Comparison of ENCODE assay signal across 9 mouse cellular contexts in the genomic region with DNA sequence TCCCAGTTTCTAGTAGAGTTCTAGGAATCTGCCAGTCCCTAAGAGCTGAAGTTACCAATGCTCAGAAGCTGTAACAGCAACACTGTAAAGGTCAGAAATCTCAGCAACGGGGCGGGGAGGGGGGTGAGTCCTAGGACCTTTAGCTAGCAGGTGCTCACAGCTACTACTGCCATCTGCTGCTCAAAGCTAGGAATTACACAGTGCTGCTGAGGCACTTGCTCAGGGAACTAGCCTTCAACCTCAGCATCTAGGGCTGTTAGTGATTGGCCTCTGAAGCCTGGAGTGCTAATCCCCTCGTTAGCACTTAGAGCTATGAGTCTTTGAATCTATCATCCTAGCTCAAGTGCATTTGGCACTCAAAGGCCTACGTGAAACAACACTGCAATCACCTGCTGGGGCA. TPM values are rescaled to one million over a fixed set of nuclear protein-coding genes. Genes with fewer than 3 reads are reported as not detected.
DNase-seq lines count a peak whose midpoint lies in the region; ATAC-seq and TF ChIP-seq lines count a peak whose summit lies in the region.
"Had no signal": no experiment of that assay in that cellular context is flagged by ENCODE, and none has a peak within 500 bp of the region (broad histone marks: within the 10 kb centered on the region; RNA-seq: fewer than 3 reads in every experiment).

No protein-coding gene starts in this region.

- no peak overlapping the region for H3K4me2 ChIP-seq in forebrain, embryonic 11.5 days (ENCODE audit: low read depth, low read length, severe bottlenecking)
- H3K4me2 ChIP-seq in intestine, embryonic 15.5 days (replicated peaks): no peak overlapping the region

- WGBS in forebrain, embryonic 11.5 days: 15% methylated on average over 4 of the region's 4 CpGs
- whole genome bisulfite sequencing in intestine, embryonic 15.5 days: 13% methylated on average over 4 of the region's 4 CpGs
- 30% methylated on average over 4 of the region's 4 CpGs for WGBS in spleen, adult 2 months

- no peaks in the 10 kb centered on the region for H3K36me3 ChIP-seq in forebrain, embryonic 11.5 days (ENCODE audit: control insufficient read depth, insufficient read depth, low read length)
- H3K36me3 ChIP-seq in intestine, embryonic 15.5 days: no peaks in the 10 kb centered on the region
- H3K36me3 ChIP-seq in spleen, adult 2 months (ENCODE audit: control insufficient read depth, insufficient read depth, low read length): no peaks in the 10 kb centered on the region

- H3K4me1 ChIP-seq in forebrain, embryonic 11.5 days (replicated peaks; ENCODE audit: control insufficient read depth, insufficient read depth, low read length): no peaks in the 10 kb centered on the region
- no peaks in the 10 kb centered on the region for H3K4me1 ChIP-seq in intestine, embryonic 15.5 days (replicated peaks)
- peaks cover 3% of the 10 kb centered on the region for H3K4me1 ChIP-seq in spleen, adult 2 months (ENCODE audit: control insufficient read depth, insufficient read depth, insufficient read length)

- intact Hi-C loops in left cerebral cortex, postnatal 25 days (cut with DNase I): no loop called here

- H3K4me3 ChIP-seq in forebrain, embryonic 11.5 days (ENCODE audit: low read depth, low read length): no peak overlapping the region
- H3K4me3 ChIP-seq in intestine, embryonic 15.5 days (replicated peaks): no peak overlapping the region
- H3K4me3 ChIP-seq in spleen, adult 2 months (ENCODE audit: extremely low read depth, insufficient read depth, insufficient read length): no peak overlapping the region
- H3K4me3 ChIP-seq: myocyte had no signal

- TF ChIP-seq CTCF in spleen, adult 2 months (IDR thresholded peaks at IDR 0.05; ENCODE audit: extremely low read depth, insufficient read depth, insufficient read length, insufficient replicate concordance): peak; percentile 67; the same call in 1 of the 2 replicates

- no peak overlapping the region for H3K9ac ChIP-seq in forebrain, embryonic 11.5 days (ENCODE audit: low read length)
- H3K9ac ChIP-seq in intestine, embryonic 15.5 days: no peak overlapping the region

- no peaks in the 10 kb centered on the region for H3K27me3 ChIP-seq in forebrain, embryonic 11.5 days (ENCODE audit: control insufficient read depth, insufficient read depth, low read length)
- H3K27me3 ChIP-seq in intestine, embryonic 15.5 days (replicated peaks): no peaks in the 10 kb centered on the region
- H3K27me3 ChIP-seq in spleen, adult 2 months (ENCODE audit: control insufficient read depth, insufficient read depth, low read length): no peaks in the 10 kb centered on the region

- no peaks in the 10 kb centered on the region for H3K9me3 ChIP-seq in forebrain, embryonic 11.5 days (ENCODE audit: control insufficient read depth, low read length)
- no peaks in the 10 kb centered on the region for H3K9me3 ChIP-seq in intestine, embryonic 15.5 days

- peak; percentile 21 for DNase-seq in ovary, postnatal 36 days (ENCODE audit: low spot score)
- DNase-seq in ovary, adult 18-20 months (ENCODE audit: low spot score): no peak
- DNase-seq in adrenal gland, postnatal 36 days: peak; percentile 58 to 66
- peak; percentile 73 for DNase-seq in forebrain, embryonic 11.5 days (ENCODE audit: low spot score)
- peak; percentile 32 to 61 for DNase-seq in lung, postnatal 4 days
- DNase-seq in spleen, adult 2 months (ENCODE audit: low read depth in 1 of 2, low spot score in 2 of 2): peak; percentile 40 to 45
- DNase-seq in left cerebral cortex, postnatal 25 days (ENCODE audit: low spot score in 2 of 2): no peak

- TF ChIP-seq POLR2A in spleen, adult 2 months (IDR thresholded peaks at IDR 0.05; ENCODE audit: low read depth, low read length): no peak

- H3K27ac ChIP-seq in forebrain, embryonic 11.5 days (ENCODE audit: low read depth, low read length): no peak overlapping the region
- H3K27ac ChIP-seq in intestine, embryonic 15.5 days: no peak overlapping the region
- H3K27ac ChIP-seq in spleen, adult 2 months (ENCODE audit: insufficient read depth, low read length): no peak overlapping the region

- 0 out of 2 replicates have a peak, but pooled peaks have one; percentile 65 for ATAC-seq in forebrain, embryonic 11.5 days (replicated peaks; ENCODE audit: low FRiP score)
- peak; percentile 65 for ATAC-seq in intestine, embryonic 15.5 days

RNA-seq across cellular contexts. Expression of gene Arl13b, which starts 14.4 kb away (rescaled TPM):
- 10 to 100 TPM; 11.4 to 12.1 TPM for total RNA-seq in adrenal gland, postnatal 36 days (2021)
- polyA plus RNA-seq in forebrain, embryonic 11.5 days (2014; fragmentation: Nextera tagmentation; extraction: Ambion mirVana): 14.3 and 15.8 TPM in 2 replicates
- polyA plus RNA-seq in intestine, embryonic 15.5 days (2015; fragmentation: Nextera tagmentation; extraction: Ambion mirVana): 14.0 and 15.5 TPM in 2 replicates
- 1.5 and 2.1 TPM in 2 replicates for polyA plus RNA-seq in spleen, adult 2 months (2012; rRNA removed)
- 10 to 100 TPM in 1 of 2 experiments, 1 to 10 TPM in 1; 9.0 to 12.5 TPM for total RNA-seq in left cerebral cortex, postnatal 25 days (2021)

RNA-seq across cellular contexts. Expression of gene Stx19, which starts 18.0 kb away (rescaled TPM):
- total RNA-seq in adrenal gland, postnatal 36 days (2021): not detected
- polyA plus RNA-seq in forebrain, embryonic 11.5 days (2014; fragmentation: Nextera tagmentation; extraction: Ambion mirVana): 0.29 and 0.31 TPM in 2 replicates
- polyA plus RNA-seq in intestine, embryonic 15.5 days (2015; fragmentation: Nextera tagmentation; extraction: Ambion mirVana): 0.51 and 0.52 TPM in 2 replicates
- polyA plus RNA-seq in spleen, adult 2 months (2012; rRNA removed): not detected in 2 replicates
- not detected for total RNA-seq in left cerebral cortex, postnatal 25 days (2021)
- polyA plus RNA-seq: myocyte had no signal

RNA-seq across cellular contexts. Expression of gene Pros1, which starts 21.6 kb away (rescaled TPM):
- total RNA-seq in adrenal gland, postnatal 36 days (2021): 10 to 100 TPM; 57.6 to 66.3 TPM
- polyA plus RNA-seq in forebrain, embryonic 11.5 days (2014; fragmentation: Nextera tagmentation; extraction: Ambion mirVana): 14.9 and 17.0 TPM in 2 replicates
- 23.5 and 28.0 TPM in 2 replicates for polyA plus RNA-seq in intestine, embryonic 15.5 days (2015; fragmentation: Nextera tagmentation; extraction: Ambion mirVana)
- 2.5 and 2.7 TPM in 2 replicates for polyA plus RNA-seq in spleen, adult 2 months (2012; rRNA removed)
- total RNA-seq in left cerebral cortex, postnatal 25 days (2021): 1 to 10 TPM; 9.3 to 9.7 TPM

RNA-seq across cellular contexts. Expression of gene Nsun3, which starts 45.9 kb away (rescaled TPM):
- total RNA-seq in adrenal gland, postnatal 36 days (2021): 10 to 100 TPM; 11.1 to 16.9 TPM
- polyA plus RNA-seq in forebrain, embryonic 11.5 days (2014; fragmentation: Nextera tagmentation; extraction: Ambion mirVana): 11.1 and 12.2 TPM in 2 replicates
- 8.8 and 8.9 TPM in 2 replicates for polyA plus RNA-seq in intestine, embryonic 15.5 days (2015; fragmentation: Nextera tagmentation; extraction: Ambion mirVana)
- polyA plus RNA-seq in spleen, adult 2 months (2012; rRNA removed): 4.9 and 6.3 TPM in 2 replicates
- 1 to 10 TPM; 7.5 to 7.6 TPM for total RNA-seq in left cerebral cortex, postnatal 25 days (2021)

Comparison
In these comparisons a context has a peak if more than half of its experiments do, and no peak if none do; other contexts are left out.
1. DNase-seq: peak in ovary, postnatal 36 days (single experiment), adrenal gland, postnatal 36 days (2 of 2), forebrain, embryonic 11.5 days (single experiment), lung, postnatal 4 days (2 of 2) and spleen, adult 2 months (2 of 2); none in ovary, adult 18-20 months (single experiment) and left cerebral cortex, postnatal 25 days (0 of 2).